Mouse (Mus musculus) cerebellum, adult 2 months (tissue): Measurements from ENCODE around the gene Vipr1.

Experiments
- CTCF ChIP-seq: fragments of 200-500 bp; IDR thresholded peaks from 2 replicates; pipeline ENCODE4 v1.5.1; 2011; ENCODE audit warnings: low read depth, mild to moderate bottlenecking, control low read depth, low read length, moderate library complexity, borderline replicate concordance; ENCODE audit not compliant: insufficient read depth
- POLR2A ChIP-seq: fragments of 200-500 bp; IDR thresholded peaks from 2 replicates; pipeline ENCODE4 v1.6.1; 2011; ENCODE audit warnings: low read length, control low read depth, borderline replicate concordance; ENCODE audit not compliant: insufficient read depth

- no peak for TF ChIP-seq CTCF
- no peak for TF ChIP-seq POLR2A
These were observed 11.9 kb upstream of the Vipr1 start for GRCm38 (mm10) chr9:121630627-121631026.
